Mouse (Mus musculus) liver, adult 2 months (tissue): Measurements from ENCODE around the gene Hist2h3c1. TPM values are rescaled to one million over a fixed set of nuclear protein-coding genes. Genes with fewer than 3 reads are reported as not detected.
A peak's percentile ranks its signal among the peaks of the same experiment; 100 is the strongest.

Experiments used
- DNase-seq: peaks from one replicate; pipeline ENCODE4 v3.0.0-alpha.2; 2011; ENCODE audit warnings: low read depth, low spot score; ENCODE audit errors: extremely low read depth
- H3K27ac ChIP-seq: fragments of 200-500 bp; replicated peaks from 2 replicates; pipeline ENCODE4 v1.5.1; 2012; ENCODE audit warnings: low read depth, mild to moderate bottlenecking, control low read depth, inconsistent platforms, low read length; ENCODE audit not compliant: insufficient read depth
- H3K27me3 ChIP-seq: fragments of 200-500 bp; 2 replicates; pipeline ENCODE4 v1.6.1; 2012; ENCODE audit warnings: mild to moderate bottlenecking, moderate library complexity, low read length, inconsistent platforms; ENCODE audit not compliant: control insufficient read depth, insufficient read depth
- H3K36me3 ChIP-seq: fragments of 200-500 bp; 2 replicates; pipeline ENCODE4 v1.6.1; 2012; ENCODE audit warnings: low read length, inconsistent platforms; ENCODE audit not compliant: control insufficient read depth, insufficient read depth
- H3K4me1 ChIP-seq: fragments of 200-500 bp; 2 replicates; pipeline ENCODE4 v1.6.1; 2011; ENCODE audit warnings: low read length; ENCODE audit not compliant: control insufficient read depth, insufficient read depth
- H3K4me3 ChIP-seq: fragments of 200-500 bp; 2 replicates; pipeline ENCODE4 v1.5.1; 2011; ENCODE audit warnings: low read depth, mild to moderate bottlenecking, control low read depth, low read length, moderate library complexity; ENCODE audit not compliant: insufficient read depth
- H3K79me2 ChIP-seq: fragments of 200-500 bp; 2 replicates; pipeline ENCODE4 v1.6.1; 2012; ENCODE audit warnings: inconsistent platforms, mild to moderate bottlenecking, low read length, moderate library complexity; ENCODE audit not compliant: control insufficient read depth, insufficient read depth
- H3K9ac ChIP-seq: fragments of 200-500 bp; 2 replicates; pipeline ENCODE4 v1.6.1; 2012; ENCODE audit warnings: low read depth, mild to moderate bottlenecking, control low read depth, inconsistent platforms, low read length
- CTCF ChIP-seq: fragments of 200-500 bp; IDR thresholded peaks from 2 replicates; pipeline ENCODE4 v1.5.1; 2011; ENCODE audit warnings: low read depth, low read length, control low read depth
- POLR2A ChIP-seq: fragments of 200-500 bp; IDR thresholded peaks from 2 replicates; pipeline ENCODE4 v1.6.1; 2011; ENCODE audit warnings: low read length, control low read depth; ENCODE audit not compliant: insufficient read depth; ENCODE audit errors: extremely low read depth
- WGBS: fragments of 180-500 bp; shearing (Covaris S2); methylation state at CpG from one replicate; pipeline ENCODE4 v1.1.7; 2018; 5-methylcytosine and 5-hydroxymethylcytosine counted together
- polyA plus RNA-seq: library from polyadenylated mRNA; depleted of rRNA; stranded (reverse); fragments of >200 nt; gene quantifications from 2 replicates; pipeline ENCODE4 v1.2.3, GENCODE M21; 2012
- total RNA-seq: library from RNA; depleted of rRNA; stranded (reverse); fragments of >200 nt; gene quantifications from 2 replicates; pipeline ENCODE4 v1.2.3, GENCODE M21; 2014

Gene Hist2h3c1
- total and polyA plus RNA-seq, 2 experiments, result not detected

GRCm38 (mm10) chr3:96269511-96270474 is 23.3 kb downstream of the Hist2h3c1 start, which contains the start of gene Hist2h2bb:
Hist2h2bb (plus strand) TSS chr3:96269752.
- peak within 1 kb of the TSS; percentile 84 for H3K27ac ChIP-seq
- peaks cover 3% of the 10 kb centered on the region; the same call in 1 of the 2 replicates for H3K4me1 ChIP-seq
- TF ChIP-seq POLR2A, result peak; percentile 96
- TF ChIP-seq CTCF, result no peak
- peak within 1 kb of the TSS; percentile 64 for H3K4me3 ChIP-seq
- H3K79me2 ChIP-seq, result no peaks in the 10 kb centered on the region
- H3K9ac ChIP-seq, result peak within 1 kb of the TSS; percentile 64
- WGBS, result under 1% methylated on average over 45 of the region's 45 CpGs
- H3K36me3 ChIP-seq, result no peaks in the 10 kb centered on the region
- H3K27me3 ChIP-seq, result no peaks in the 10 kb centered on the region
- peak; percentile 97 for DNase-seq

- no peaks in the 10 kb centered on the region for H3K79me2 ChIP-seq
- 91% methylated on average over 17 of the region's 17 CpGs for WGBS
- H3K27ac ChIP-seq, result no peak overlapping the region
- no peak for DNase-seq
- no peak overlapping the region for H3K4me3 ChIP-seq
- no peaks in the 10 kb centered on the region for H3K27me3 ChIP-seq
- no peaks in the 10 kb centered on the region for H3K4me1 ChIP-seq
- H3K36me3 ChIP-seq, result no peaks in the 10 kb centered on the region
- TF ChIP-seq CTCF (no peak), POLR2A (no peak)
- no peak overlapping the region for H3K9ac ChIP-seq
Observed at GRCm38 (mm10) chr3:96273591-96274465, 27.3 kb downstream of the Hist2h3c1 start.

DNA sequence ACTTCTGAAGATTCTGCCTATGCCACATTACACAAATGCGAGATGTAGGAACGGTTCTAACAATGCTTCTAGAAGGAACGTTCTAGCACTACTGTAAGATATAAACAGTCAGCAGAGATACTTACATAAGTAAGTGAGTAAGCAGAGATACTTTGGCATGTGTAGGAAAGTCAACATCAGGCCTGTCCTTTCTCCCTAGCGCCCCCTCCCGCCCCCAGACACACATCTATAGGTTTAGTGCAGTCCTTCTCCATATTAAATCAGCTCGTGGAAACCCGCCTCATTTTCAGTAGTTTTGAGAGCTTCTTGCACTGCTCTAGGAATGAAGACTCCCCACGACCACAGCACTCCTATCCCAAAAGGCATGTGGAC is 30.9 kb downstream of the Hist2h3c1 start:
- DNase-seq, result no peak
- Histone ChIP-seq H3K4me3 (no peak overlapping the region), H3K4me1 (no peaks in the 10 kb centered on the region), H3K79me2 (no peaks in the 10 kb centered on the region), H3K36me3 (no peaks in the 10 kb centered on the region), H3K27me3 (no peaks in the 10 kb centered on the region), H3K9ac (no peak overlapping the region), H3K27ac (no peak overlapping the region)
- TF ChIP-seq CTCF (no peak), POLR2A (no peak)
- WGBS, result 33% methylated on average over 8 of the region's 8 CpGs

- peak overlapping the region; percentile 26 for H3K9ac ChIP-seq
- H3K79me2 ChIP-seq, result no peaks in the 10 kb centered on the region
- peak; percentile 46 for DNase-seq
- H3K27me3 ChIP-seq, result no peaks in the 10 kb centered on the region
- TF ChIP-seq CTCF (peak; percentile 90), POLR2A (no peak)
- H3K36me3 ChIP-seq, result no peaks in the 10 kb centered on the region
- no peak overlapping the region for H3K27ac ChIP-seq
- WGBS, result 2% methylated on average over 49 of the region's 49 CpGs
- peak overlapping the region; percentile 57 for H3K4me3 ChIP-seq
- no peaks in the 10 kb centered on the region for H3K4me1 ChIP-seq
Observed at GRCm38 (mm10) chr3:96277800-96278624, 31.5 kb downstream of the Hist2h3c1 start.

DNA sequence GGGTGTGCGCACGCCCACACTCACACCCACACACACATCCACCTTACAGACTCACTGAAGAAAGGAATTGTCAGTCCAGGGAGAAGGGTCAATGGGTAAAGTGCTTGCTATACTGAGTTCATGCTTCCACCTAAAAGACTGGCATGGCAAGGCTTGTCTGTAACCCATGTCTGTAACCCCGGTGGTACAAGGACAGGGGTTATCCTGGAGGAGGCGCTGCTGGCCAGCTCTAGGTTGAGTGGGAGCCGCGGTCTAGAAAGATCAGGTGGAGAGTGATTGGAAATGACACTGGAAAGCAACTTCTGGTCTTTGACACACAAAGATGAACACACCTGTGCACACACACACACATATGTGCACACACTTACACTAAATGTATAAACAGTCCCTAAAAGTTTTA is 34.2 kb downstream of the Hist2h3c1 start:
- DNase-seq, result no peak
- Histone ChIP-seq H3K4me3 (no peak overlapping the region), H3K27ac (no peak overlapping the region), H3K9ac (no peak overlapping the region), H3K4me1 (no peaks in the 10 kb centered on the region), H3K27me3 (peaks cover 5% of the 10 kb centered on the region), H3K79me2 (no peaks in the 10 kb centered on the region), H3K36me3 (no peaks in the 10 kb centered on the region)
- 76% methylated on average over 6 of the region's 6 CpGs for WGBS
- TF ChIP-seq CTCF (no peak), POLR2A (no peak)
